Mouse (Mus musculus) forebrain, embryonic 10.5 days (tissue): Measurements from ENCODE around the gene Zfp418. TPM values are rescaled to one million over a fixed set of nuclear protein-coding genes. Genes with fewer than 3 reads are reported as not detected.

ENCODE experiments used
- polyA plus RNA-seq: library from polyadenylated mRNA; unstranded; fragments of >200 nt; fragmentation: Nextera tagmentation; extraction: Ambion mirVana; gene quantifications from 2 replicates; pipeline ENCODE4 v1.2.1, GENCODE M21; 2016

The Zfp418 gene
- polyA plus RNA-seq, 1 experiment from 2014 or later, result 2.6 TPM

Other genes with a start within 250 kb of the Zfp418 start
- not detected in 2 replicates for gene Aurkc, start 176.0 kb upstream of the Zfp418 start, polyA plus RNA-seq
- gene Zfp954, start 49.8 kb upstream of the Zfp418 start, polyA plus RNA-seq, result 13.8 and 14.4 TPM in 2 replicates
- 4.4 and 5.4 TPM in 2 replicates for gene Zfp773, start 34.6 kb upstream of the Zfp418 start, polyA plus RNA-seq
- 9.0 and 9.4 TPM in 2 replicates for gene Zfp772, start 38.7 kb downstream of the Zfp418 start, polyA plus RNA-seq
- 0.20 TPM in 1 of 2 replicates, not detected in the other for gene Vmn2r29, start 76.0 kb downstream of the Zfp418 start, polyA plus RNA-seq
- 1.1 and 1.5 TPM in 2 replicates for gene Gm45844, start 107.0 kb downstream of the Zfp418 start, polyA plus RNA-seq
- 36.2 and 36.4 TPM in 2 replicates for gene Clcn4, start 129.5 kb downstream of the Zfp418 start, polyA plus RNA-seq
- not detected in 2 replicates for gene Vmn2r30, start 166.3 kb downstream of the Zfp418 start, polyA plus RNA-seq
- gene Gm45783, start 203.2 kb downstream of the Zfp418 start, polyA plus RNA-seq, result not detected in 2 replicates
- gene Vmn2r31, start 228.4 kb downstream of the Zfp418 start, polyA plus RNA-seq, result not detected in 2 replicates